Mouse (Mus musculus) G1E (cell line): ENCODE measurements around the gene Ovgp1.

Experiments
- CTCF ChIP-seq: IDR thresholded peaks from 2 replicates; pipeline ENCODE4 v1.5.1; 2012; ENCODE audit warnings: low read depth, low read length, inconsistent platforms, mixed read lengths
- GATA1 ChIP-seq: IDR thresholded peaks from 2 replicates; pipeline ENCODE4 v1.6.1; 2012; ENCODE audit warnings: borderline replicate concordance, low read length, inconsistent platforms, mixed read lengths
- GATA2 ChIP-seq: IDR thresholded peaks from 2 replicates; pipeline ENCODE4 v1.6.1; 2012; ENCODE audit warnings: low read depth, low read length, inconsistent platforms, borderline replicate concordance
- POLR2AphosphoS5 ChIP-seq: IDR thresholded peaks from 2 replicates; pipeline ENCODE4 v1.6.1; 2012; ENCODE audit warnings: low read depth, low read length, inconsistent platforms; ENCODE audit not compliant: insufficient replicate concordance
- TAL1 ChIP-seq: conservative IDR thresholded peaks from 2 replicates; pipeline ENCODE4 v1.6.1; 2012; ENCODE audit warnings: low read depth, low read length, inconsistent platforms, mixed read lengths

GRCm38 (mm10) chr3:106024135-106024534, 50.6 kb downstream of the Ovgp1 start:
- TF ChIP-seq CTCF (no peak), GATA1 (no peak), GATA2 (no peak), POLR2AphosphoS5 (no peak), TAL1 (no peak)
